Mouse (Mus musculus): Measurements from ENCODE around the gene Prox1. TPM values are rescaled to one million over a fixed set of nuclear protein-coding genes. Genes with fewer than 3 reads are reported as not detected.

Prox1 gene
- polyA plus RNA-seq, 3 experiments from 2014 or later = 0.18 TPM; not detected in 2

Other genes with a start within 250 kb of the Prox1 start
- gene Smyd2, start 248.4 kb downstream of the Prox1 start, polyA plus RNA-seq (2017; shearing (Covaris generic)) = 10 to 100 TPM in 2 of 3 experiments, 1 to 10 TPM in 1; 4.9 to 14.0 (median 11.7) TPM

Measured in inflammation-experienced regulatory T-cells, adult 6 months (primary cell).